ENCODE assay signal across 9 mouse cellular contexts in the genomic region with DNA sequence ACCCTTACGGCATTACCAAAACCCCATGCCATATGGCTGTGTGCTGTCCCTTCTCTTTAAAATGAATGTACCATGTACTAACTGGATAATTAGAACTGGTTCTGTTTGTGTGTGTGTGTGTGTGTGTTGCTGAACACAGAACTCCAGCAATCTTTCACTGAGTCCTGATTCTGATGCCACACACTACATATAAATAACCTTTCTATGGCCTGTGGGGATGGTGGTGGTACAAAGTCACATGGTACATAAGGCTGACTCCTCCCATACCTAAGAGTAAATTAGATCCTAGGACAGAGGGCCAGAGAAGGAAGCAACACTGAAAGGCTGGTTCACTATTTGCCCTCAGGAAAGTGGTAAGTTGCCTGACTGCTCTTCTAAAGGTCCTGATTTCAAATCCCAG. TPM values are rescaled to one million over a fixed set of nuclear protein-coding genes. Genes with fewer than 3 reads are reported as not detected.
DNase-seq lines count a peak whose midpoint lies in the region; ATAC-seq and TF ChIP-seq lines count a peak whose summit lies in the region.
"Had no signal": no experiment of that assay in that cellular context is flagged by ENCODE, and none has a peak within 500 bp of the region (broad histone marks: within the 10 kb centered on the region; RNA-seq: fewer than 3 reads in every experiment).

A gene (plus strand): TSS at position 301 of the 400 bp plus-strand sequence.

- no peak within 1 kb of the TSS for H3K27ac ChIP-seq in bone marrow, adult 2 months (ENCODE audit: control insufficient read depth, insufficient read depth, low read depth, low read length, poor library complexity)
- no peak within 1 kb of the TSS for H3K27ac ChIP-seq in midbrain, embryonic 16.5 days (ENCODE audit: low read length)
- H3K27ac ChIP-seq: liver, embryonic 15.5 days had no signal

- DNase-seq in adrenal gland, postnatal 4 days (ENCODE audit: low spot score in 2 of 2): no peak
- DNase-seq in adrenal gland, adult (ENCODE audit: inconsistent age in 2 of 2, low spot score in 1 of 2): no peak
- no peak for DNase-seq in lung, adult 2 months
- no peak for DNase-seq in lung, postnatal 14 days
- DNase-seq in frontal cortex, postnatal 14 days (ENCODE audit: low spot score in 2 of 2): no peak

- no peaks in the 10 kb centered on the region for H3K36me3 ChIP-seq in midbrain, embryonic 16.5 days (ENCODE audit: control insufficient read depth, insufficient read depth, low read length)
- H3K36me3 ChIP-seq: liver, embryonic 15.5 days had no signal

- no peak within 1 kb of the TSS for H3K4me2 ChIP-seq in midbrain, embryonic 16.5 days (ENCODE audit: low read length)
- H3K4me2 ChIP-seq: liver, embryonic 15.5 days had no signal

- no peaks in the 10 kb centered on the region for H3K4me1 ChIP-seq in lung, adult 2 months (ENCODE audit: control insufficient read depth, insufficient read depth, low read length)
- H3K4me1 ChIP-seq in bone marrow, adult 2 months (ENCODE audit: control insufficient read depth, insufficient read depth, low read length): peaks cover 6% of the 10 kb centered on the region
- H3K4me1 ChIP-seq in midbrain, embryonic 16.5 days (ENCODE audit: control insufficient read depth, insufficient read depth, low read length): peaks cover 7% of the 10 kb centered on the region

- H3K9me3 ChIP-seq in midbrain, embryonic 16.5 days (replicated peaks; ENCODE audit: control insufficient read depth, low read length, poor library complexity, severe bottlenecking): no peaks in the 10 kb centered on the region
- H3K9me3 ChIP-seq: liver, embryonic 15.5 days had no signal

- no peak for TF ChIP-seq POLR2A in lung, adult 2 months (IDR thresholded peaks at IDR 0.05; ENCODE audit: borderline replicate concordance, extremely low read depth, low read depth, low read length)
- TF ChIP-seq POLR2A in bone marrow, adult 2 months (IDR thresholded peaks at IDR 0.05; ENCODE audit: borderline replicate concordance, control insufficient read depth, low read depth, low read length): no peak

- no peak for TF ChIP-seq CTCF in lung, adult 2 months (IDR thresholded peaks at IDR 0.05; ENCODE audit: insufficient read depth, low read length)
- TF ChIP-seq CTCF in bone marrow, adult 2 months (IDR thresholded peaks at IDR 0.05; ENCODE audit: control insufficient read depth, insufficient read depth, low read length): no peak

- no peaks in the 10 kb centered on the region for H3K27me3 ChIP-seq in midbrain, embryonic 16.5 days (ENCODE audit: control insufficient read depth, insufficient read depth, low read depth, low read length)
- H3K27me3 ChIP-seq: liver, embryonic 15.5 days had no signal

- H3K4me3 ChIP-seq in lung, adult 2 months (replicated peaks; ENCODE audit: extremely low read depth, low read depth, low read length): no peak within 1 kb of the TSS
- no peak within 1 kb of the TSS for H3K4me3 ChIP-seq in bone marrow, adult 2 months (replicated peaks; ENCODE audit: control insufficient read depth, low read depth, low read length)
- H3K4me3 ChIP-seq in midbrain, embryonic 16.5 days (ENCODE audit: low read depth, low read length): no peak within 1 kb of the TSS
- H3K4me3 ChIP-seq: liver, embryonic 15.5 days had no signal

- 100% methylated on average over 1 of the region's 1 CpGs for WGBS in lung, adult 2 months
- WGBS in bone marrow, adult 2 months: 97% methylated on average over 1 of the region's 1 CpGs
- 97% methylated on average over 1 of the region's 1 CpGs for WGBS in midbrain, embryonic 16.5 days

- no peak within 1 kb of the TSS for H3K9ac ChIP-seq in midbrain, embryonic 16.5 days (ENCODE audit: low read depth, low read length)
- H3K9ac ChIP-seq: liver, embryonic 15.5 days had no signal

- ATAC-seq in midbrain, embryonic 16.5 days: no peak
- ATAC-seq in cerebellum, adult (ENCODE audit: insufficient number of reproducible peaks, low FRiP score, low TSS enrichment): no peak

RNA-seq across cellular contexts. Expression of the gene that starts here (rescaled TPM):
- 10 to 100 TPM; 14.2 to 14.9 TPM for total RNA-seq in adrenal gland, postnatal 4 days (2021)
- polyA plus RNA-seq in lung, adult 2 months (2012; rRNA removed): 51.1 and 54.3 TPM in 2 replicates
- 5.5 and 21.9 TPM in 2 replicates for polyA plus RNA-seq in bone marrow, adult 2 months (2011; ENCODE audit: insufficient read depth, insufficient read length, low replicate concordance, missing spikeins)
- 12.9 and 20.1 TPM in 2 replicates for polyA plus RNA-seq in midbrain, embryonic 16.5 days (2015; fragmentation: Nextera tagmentation; extraction: Ambion mirVana)
